Mouse (Mus musculus): ENCODE measurements around the gene Gli2. TPM values are rescaled to one million over a fixed set of nuclear protein-coding genes. Genes with fewer than 3 reads are reported as not detected.

Gli2 gene
- polyA plus RNA-seq (2015; fragmentation: Nextera tagmentation; extraction: Ambion mirVana): 1.6 and 3.1 TPM in 2 replicates

- peak; percentile 85 for ATAC-seq (ENCODE audit: low FRiP score)
- no peaks in the 10 kb centered on the region for H3K9me3 ChIP-seq (replicated peaks)
- peak within 1 kb of the TSS; percentile 77 for H3K27ac ChIP-seq (replicated peaks)
- H3K36me3 ChIP-seq: no peaks in the 10 kb centered on the region
- H3K27me3 ChIP-seq (replicated peaks): peaks cover 37% of the 10 kb centered on the region
- H3K4me3 ChIP-seq (replicated peaks): peak within 1 kb of the TSS; percentile 48
- WGBS: 0% methylated on average over 37 of the region's 42 CpGs
- peak within 1 kb of the TSS; percentile 45 for H3K9ac ChIP-seq (replicated peaks)
- peak within 1 kb of the TSS; percentile 97 for H3K4me2 ChIP-seq
- H3K4me1 ChIP-seq: peaks cover 55% of the 10 kb centered on the region
Measured at GRCm38 (mm10) chr1:119053402-119053841, at the start of gene Gli2. Gli2 (minus strand) TSS chr1:119053619.

GRCm38 (mm10) chr1:119097921-119098521 lies 44.6 kb upstream of the Gli2 start:
- H3K36me3 ChIP-seq: no peaks in the 10 kb centered on the region
- ATAC-seq (ENCODE audit: low FRiP score): no peak

GRCm38 (mm10) chr1:119093739-119094138 lies 40.3 kb upstream of the Gli2 start:
- Histone ChIP-seq H3K27me3 (replicated peaks) (no peaks in the 10 kb centered on the region), H3K9me3 (replicated peaks) (no peaks in the 10 kb centered on the region), H3K36me3 (no peaks in the 10 kb centered on the region), H3K27ac (replicated peaks) (no peak overlapping the region), H3K4me1 (peaks cover 3% of the 10 kb centered on the region; the same call in 1 of the 2 replicates), H3K4me2 (no peak overlapping the region), H3K9ac (replicated peaks) (no peak overlapping the region), H3K4me3 (replicated peaks) (no peak overlapping the region)
- 24% methylated on average over 8 of the region's 8 CpGs for WGBS
- peak; percentile 45; the same call in 1 of the 2 replicates for ATAC-seq (ENCODE audit: low FRiP score)

More at GRCm38 (mm10) chr1:119097921-119098521, 44.6 kb upstream of the Gli2 start:
- no peak overlapping the region for H3K4me3 ChIP-seq (replicated peaks)
- no peak overlapping the region for H3K4me2 ChIP-seq
- H3K27ac ChIP-seq (replicated peaks): no peak overlapping the region
- H3K9me3 ChIP-seq (replicated peaks): no peaks in the 10 kb centered on the region
- no peak overlapping the region for H3K9ac ChIP-seq (replicated peaks)
- peaks cover 3% of the 10 kb centered on the region; the same call in 1 of the 2 replicates for H3K4me1 ChIP-seq
- no peaks in the 10 kb centered on the region for H3K27me3 ChIP-seq (replicated peaks)
- 38% methylated on average over 13 of the region's 13 CpGs for WGBS

GRCm38 (mm10) chr1:119089887-119090620 lies 36.6 kb upstream of the Gli2 start:
- H3K4me3 ChIP-seq (replicated peaks): no peak overlapping the region
- 84% methylated on average over 18 of the region's 18 CpGs for WGBS

GRCm38 (mm10) chr1:119087539-119087938 lies 34.1 kb upstream of the Gli2 start:
- no peaks in the 10 kb centered on the region for H3K36me3 ChIP-seq
- no peak overlapping the region for H3K4me3 ChIP-seq (replicated peaks)
- WGBS: 11% methylated on average over 3 of the region's 3 CpGs
- ATAC-seq (ENCODE audit: low FRiP score): 0 out of 2 replicates have a peak, but pooled peaks have one; percentile 14
- H3K9ac ChIP-seq (replicated peaks): no peak overlapping the region
- H3K9me3 ChIP-seq (replicated peaks): no peaks in the 10 kb centered on the region
- no peak overlapping the region for H3K27ac ChIP-seq (replicated peaks)
- H3K27me3 ChIP-seq (replicated peaks): 0 out of 2 replicates have a peak, but pooled peaks cover 3% of the 10 kb centered on the region
- peaks cover 3% of the 10 kb centered on the region; the same call in 1 of the 2 replicates for H3K4me1 ChIP-seq
- no peak overlapping the region for H3K4me2 ChIP-seq

More at GRCm38 (mm10) chr1:119089887-119090620, 36.6 kb upstream of the Gli2 start:
- Histone ChIP-seq H3K9me3 (replicated peaks) (no peaks in the 10 kb centered on the region), H3K9ac (replicated peaks) (no peak overlapping the region), H3K27ac (replicated peaks) (no peak overlapping the region), H3K27me3 (replicated peaks) (no peaks in the 10 kb centered on the region), H3K4me2 (no peak overlapping the region), H3K4me1 (no peaks in the 10 kb centered on the region), H3K36me3 (no peaks in the 10 kb centered on the region)
- ATAC-seq (ENCODE audit: low FRiP score): no peak

- Histone ChIP-seq H3K4me2 (no peak overlapping the region), H3K4me3 (replicated peaks) (no peak overlapping the region), H3K9ac (replicated peaks) (no peak overlapping the region), H3K36me3 (no peaks in the 10 kb centered on the region), H3K27me3 (replicated peaks) (0 out of 2 replicates have a peak, but pooled peaks cover 3% of the 10 kb centered on the region), H3K27ac (replicated peaks) (no peak overlapping the region), H3K9me3 (replicated peaks) (no peaks in the 10 kb centered on the region), H3K4me1 (peaks cover 6% of the 10 kb centered on the region; the same call in 1 of the 2 replicates)
- WGBS: 60% methylated on average over 10 of the region's 10 CpGs
- no peak for ATAC-seq (ENCODE audit: low FRiP score)
Measured at GRCm38 (mm10) chr1:119085771-119086170, 32.4 kb upstream of the Gli2 start.

GRCm38 (mm10) chr1:119083468-119083921 lies 30.1 kb upstream of the Gli2 start:
- Histone ChIP-seq H3K9me3 (replicated peaks) (no peaks in the 10 kb centered on the region), H3K27ac (replicated peaks) (no peak overlapping the region), H3K9ac (replicated peaks) (no peak overlapping the region), H3K4me3 (replicated peaks) (no peak overlapping the region), H3K4me1 (peaks cover 6% of the 10 kb centered on the region; the same call in 1 of the 2 replicates), H3K4me2 (peak overlapping the region; percentile 40), H3K27me3 (replicated peaks) (peaks cover 3% of the 10 kb centered on the region; the same call in 1 of the 2 replicates), H3K36me3 (no peaks in the 10 kb centered on the region)
- ATAC-seq (ENCODE audit: low FRiP score): peak; percentile 77
- WGBS: 26% methylated on average over 10 of the region's 10 CpGs

- 47% methylated on average over 12 of the region's 12 CpGs for WGBS
Measured at GRCm38 (mm10) chr1:119082231-119082991, 29.0 kb upstream of the Gli2 start.

GRCm38 (mm10) chr1:119077933-119078332 lies 24.5 kb upstream of the Gli2 start:
- H3K4me2 ChIP-seq: no peak overlapping the region
- H3K4me3 ChIP-seq (replicated peaks): no peak overlapping the region
- H3K27me3 ChIP-seq (replicated peaks): peaks cover 5% of the 10 kb centered on the region
- WGBS: 85% methylated on average over 7 of the region's 7 CpGs
- H3K9ac ChIP-seq (replicated peaks): no peak overlapping the region
- H3K27ac ChIP-seq (replicated peaks): no peak overlapping the region
- no peaks in the 10 kb centered on the region for H3K36me3 ChIP-seq
- peaks cover 8% of the 10 kb centered on the region; the same call in 1 of the 2 replicates for H3K4me1 ChIP-seq
- no peaks in the 10 kb centered on the region for H3K9me3 ChIP-seq (replicated peaks)
- no peak for ATAC-seq (ENCODE audit: low FRiP score)

More at GRCm38 (mm10) chr1:119082231-119082991, 29.0 kb upstream of the Gli2 start:
- Histone ChIP-seq H3K9ac (replicated peaks) (no peak overlapping the region), H3K9me3 (replicated peaks) (no peaks in the 10 kb centered on the region), H3K27ac (replicated peaks) (no peak overlapping the region), H3K4me2 (no peak overlapping the region), H3K36me3 (no peaks in the 10 kb centered on the region), H3K4me1 (peaks cover 8% of the 10 kb centered on the region; the same call in 1 of the 2 replicates), H3K27me3 (replicated peaks) (peaks cover 5% of the 10 kb centered on the region; the same call in 1 of the 2 replicates), H3K4me3 (replicated peaks) (no peak overlapping the region)
- ATAC-seq (ENCODE audit: low FRiP score): peak; percentile 54; the same call in 1 of the 2 replicates

- no peak overlapping the region for H3K4me2 ChIP-seq
- ATAC-seq (ENCODE audit: low FRiP score): no peak
- H3K27ac ChIP-seq (replicated peaks): no peak overlapping the region
- no peaks in the 10 kb centered on the region for H3K9me3 ChIP-seq (replicated peaks)
- peaks cover 5% of the 10 kb centered on the region; the same call in 1 of the 2 replicates for H3K4me1 ChIP-seq
- H3K36me3 ChIP-seq: no peaks in the 10 kb centered on the region
- 79% methylated on average over 4 of the region's 4 CpGs for WGBS
- no peak overlapping the region for H3K9ac ChIP-seq (replicated peaks)
- no peak overlapping the region for H3K4me3 ChIP-seq (replicated peaks)
- peaks cover 5% of the 10 kb centered on the region for H3K27me3 ChIP-seq (replicated peaks)
Measured at GRCm38 (mm10) chr1:119076333-119076732, 22.9 kb upstream of the Gli2 start.

GRCm38 (mm10) chr1:119075916-119076315 lies 22.5 kb upstream of the Gli2 start:
- 43% methylated on average over 3 of the region's 3 CpGs for WGBS

More at GRCm38 (mm10) chr1:119075916-119076315, 22.5 kb upstream of the Gli2 start:
- H3K4me2 ChIP-seq: no peak overlapping the region
- no peaks in the 10 kb centered on the region for H3K9me3 ChIP-seq (replicated peaks)
- no peak overlapping the region for H3K9ac ChIP-seq (replicated peaks)
- H3K27ac ChIP-seq (replicated peaks): no peak overlapping the region
- no peak overlapping the region for H3K4me3 ChIP-seq (replicated peaks)
- peaks cover 5% of the 10 kb centered on the region for H3K27me3 ChIP-seq (replicated peaks)
- H3K4me1 ChIP-seq: peaks cover 5% of the 10 kb centered on the region; the same call in 1 of the 2 replicates
- ATAC-seq (ENCODE audit: low FRiP score): no peak
- no peaks in the 10 kb centered on the region for H3K36me3 ChIP-seq
